Mouse (Mus musculus) heart, adult 2 months (tissue): Measurements from ENCODE around the gene Rasgrp4. TPM values are rescaled to one million over a fixed set of nuclear protein-coding genes. Genes with fewer than 3 reads are reported as not detected.
A peak's percentile ranks its signal among the peaks of the same experiment; 100 is the strongest.

Experiments
- DNase-seq, 2 experiments: peaks; one replicate each; pipeline ENCODE4 v3.0.0; 2021
- H3K27ac ChIP-seq: fragments of 200-600 bp; 2 replicates; pipeline ENCODE4 v1.8.1; 2022
- H3K27me3 ChIP-seq: fragments of 200-500 bp; 2 replicates; pipeline ENCODE4 v1.6.1; 2012; ENCODE audit warnings: mild to moderate bottlenecking, low read length, inconsistent platforms, mixed read lengths; ENCODE audit not compliant: control insufficient read depth, insufficient read depth
- H3K36me3 ChIP-seq: fragments of 200-500 bp; 2 replicates; pipeline ENCODE4 v1.6.1; 2012; ENCODE audit warnings: low read length, inconsistent platforms; ENCODE audit not compliant: control insufficient read depth, insufficient read depth
- H3K4me1 ChIP-seq: fragments of 200-500 bp; 2 replicates; pipeline ENCODE4 v1.6.1; 2011; ENCODE audit warnings: low read length; ENCODE audit not compliant: control insufficient read depth, insufficient read depth
- H3K4me3 ChIP-seq: fragments of 200-600 bp; 2 replicates; pipeline ENCODE4 v1.8.1; 2022
- H3K79me2 ChIP-seq: fragments of 200-500 bp; replicated peaks from 2 replicates; pipeline ENCODE4 v1.6.1; 2012; ENCODE audit warnings: mild to moderate bottlenecking, inconsistent platforms, low read length, moderate library complexity, mixed read lengths; ENCODE audit not compliant: control insufficient read depth, insufficient read depth
- H3K9ac ChIP-seq: fragments of 200-500 bp; 2 replicates; pipeline ENCODE4 v1.6.1; 2012; ENCODE audit warnings: low read depth, mild to moderate bottlenecking, control low read depth, inconsistent platforms, low read length, mixed read lengths
- CTCF ChIP-seq: fragments of 200-600 bp; IDR thresholded peaks from 2 replicates; pipeline ENCODE4 v1.8.1; 2022; ENCODE audit warnings: antibody characterized with exemption, mild to moderate bottlenecking, moderate library complexity
- EP300 ChIP-seq: fragments of 200-500 bp; IDR thresholded peaks from 2 replicates; pipeline ENCODE4 v1.6.1; 2011; ENCODE audit warnings: low read depth, low read length, control low read depth; ENCODE audit not compliant: insufficient read depth
- POLR2A ChIP-seq: fragments of 200-500 bp; IDR thresholded peaks from 2 replicates; pipeline ENCODE4 v1.6.1; 2011; ENCODE audit warnings: mild to moderate bottlenecking, low read depth, low read length, control low read depth; ENCODE audit not compliant: insufficient read depth
- WGBS: fragments of 180-500 bp; shearing (Covaris S2); methylation state at CpG from one replicate; pipeline ENCODE4 v1.1.7; 2018; 5-methylcytosine and 5-hydroxymethylcytosine counted together
- intact Hi-C: fragments of 180-260 bp; cut with DNase I; formaldehyde crosslinking; loops from one replicate; pipeline ENCODE4 v1.15.1; 2025
- polyA plus RNA-seq: library from polyadenylated mRNA; depleted of rRNA; stranded (reverse); fragments of >200 nt; gene quantifications from 2 replicates; pipeline ENCODE4 v1.2.3, GENCODE M21; 2012
- total RNA-seq, 2 experiments: library from RNA; stranded (reverse); gene quantifications; 2 replicates each; pipeline ENCODE4 v1.2.3; 2021

Rasgrp4 gene
- total and polyA plus RNA-seq, 3 experiments: 1.4 to 3.6 (median 1.4) TPM

- no peaks in the 10 kb centered on the region for H3K36me3 ChIP-seq
- H3K79me2 ChIP-seq: no peaks in the 10 kb centered on the region
- H3K4me1 ChIP-seq: peaks cover 2% of the 10 kb centered on the region; the same call in 1 of the 2 replicates
- TF ChIP-seq EP300: no peak
- no peak for TF ChIP-seq POLR2A
- no peak for TF ChIP-seq CTCF
- no peak overlapping the region; the same call in 1 of the 2 replicates for H3K27ac ChIP-seq
- H3K9ac ChIP-seq: peak overlapping the region; percentile 55
- peak overlapping the region; percentile 75 for H3K4me3 ChIP-seq
- 3% methylated on average over 43 of the region's 43 CpGs for WGBS
- peaks cover 6% of the 10 kb centered on the region; the same call in 1 of the 2 replicates for H3K27me3 ChIP-seq
- DNase-seq: peak; percentile 27 to 48
- intact Hi-C loops: loop anchor here (2.0 to 10.0 kb wide), 2 partner anchors 14 to 354 kb away; partner anchors contain the start of gene Fam98c
These were observed 36.3 kb downstream of the Rasgrp4 start for GRCm38 (mm10) chr7:29170755-29171561.

- WGBS: 10% methylated on average over 34 of the region's 34 CpGs
- Histone ChIP-seq H3K9ac (peak overlapping the region; percentile 55), H3K27me3 (peaks cover 6% of the 10 kb centered on the region; the same call in 1 of the 2 replicates), H3K79me2 (no peaks in the 10 kb centered on the region), H3K4me3 (peak overlapping the region; percentile 75), H3K27ac (no peak overlapping the region), H3K4me1 (peaks cover 2% of the 10 kb centered on the region; the same call in 1 of the 2 replicates), H3K36me3 (no peaks in the 10 kb centered on the region)
- intact Hi-C loops: loop anchor here (2.0 to 10.0 kb wide), 2 partner anchors 15 to 353 kb away; partner anchors contain the start of gene Fam98c
- DNase-seq: no peak
- no peak for TF ChIP-seq CTCF
- no peak for TF ChIP-seq POLR2A
- no peak for TF ChIP-seq EP300
These were observed 37.0 kb downstream of the Rasgrp4 start for GRCm38 (mm10) chr7:29171562-29172097.

- Histone ChIP-seq H3K27ac (no peak overlapping the region), H3K79me2 (no peaks in the 10 kb centered on the region), H3K36me3 (no peaks in the 10 kb centered on the region), H3K4me3 (no peak overlapping the region), H3K4me1 (peaks cover 2% of the 10 kb centered on the region; the same call in 1 of the 2 replicates), H3K27me3 (peaks cover 6% of the 10 kb centered on the region; the same call in 1 of the 2 replicates), H3K9ac (no peak overlapping the region)
- no peak for DNase-seq
- 69% methylated on average over 32 of the region's 32 CpGs for WGBS
- TF ChIP-seq EP300: no peak
- TF ChIP-seq CTCF: no peak
- TF ChIP-seq POLR2A: no peak
- intact Hi-C loops: loop anchor here (10.0 kb wide), 1 partner anchor 352 kb away; no protein-coding TSS in a partner anchor
These were observed 37.9 kb downstream of the Rasgrp4 start for GRCm38 (mm10) chr7:29172390-29173016.

GRCm38 (mm10) chr7:29178106-29178505 is 43.5 kb downstream of the Rasgrp4 start:
- intact Hi-C loops: loop anchor here (5.0 to 10.0 kb wide), 2 partner anchors 196 to 347 kb away; partner anchors contain the start of genes Eif3k and Map4k1
- WGBS: 88% methylated on average over 4 of the region's 4 CpGs
- no peak overlapping the region for H3K27ac ChIP-seq
- peaks cover 2% of the 10 kb centered on the region; the same call in 1 of the 2 replicates for H3K4me1 ChIP-seq
- DNase-seq: no peak
- TF ChIP-seq EP300 (no peak), CTCF (peak; percentile 55)
- no peaks in the 10 kb centered on the region for H3K36me3 ChIP-seq
- H3K27me3 ChIP-seq: no peaks in the 10 kb centered on the region
- no peak overlapping the region for H3K9ac ChIP-seq
- no peak overlapping the region for H3K4me3 ChIP-seq
- peaks cover 2% of the 10 kb centered on the region; the same call in 1 of the 2 replicates for H3K79me2 ChIP-seq

- 0 out of 2 replicates have a peak overlapping the region, but pooled peaks have one; percentile 35 for H3K9ac ChIP-seq
- peak overlapping the region; percentile 97 for H3K4me3 ChIP-seq
- H3K27ac ChIP-seq: peak overlapping the region; percentile 90
- intact Hi-C loops: loop anchor here (5.0 to 10.0 kb wide), 2 partner anchors 197 to 345 kb away; partner anchors contain the start of genes Eif3k and Map4k1
- peaks cover 2% of the 10 kb centered on the region; the same call in 1 of the 2 replicates for H3K4me1 ChIP-seq
- peaks cover 2% of the 10 kb centered on the region; the same call in 1 of the 2 replicates for H3K79me2 ChIP-seq
- no peaks in the 10 kb centered on the region for H3K36me3 ChIP-seq
- TF ChIP-seq POLR2A (no peak), EP300 (no peak), CTCF (no peak)
- WGBS: 10% methylated on average over 7 of the region's 7 CpGs
- H3K27me3 ChIP-seq: no peaks in the 10 kb centered on the region
- DNase-seq: no peak
These were observed 44.7 kb downstream of the Rasgrp4 start for GRCm38 (mm10) chr7:29179323-29179722.
